Mouse (Mus musculus) kidney, postnatal 25 days (tissue): ENCODE measurements around the gene Slc9a1.

Experiments
- DNase-seq, 2 experiments: peaks; one replicate each; pipeline ENCODE4 v3.0.0; 2021; ENCODE audit warnings: mixed read lengths in 2 of 2

Gene Slc9a1

DNA sequence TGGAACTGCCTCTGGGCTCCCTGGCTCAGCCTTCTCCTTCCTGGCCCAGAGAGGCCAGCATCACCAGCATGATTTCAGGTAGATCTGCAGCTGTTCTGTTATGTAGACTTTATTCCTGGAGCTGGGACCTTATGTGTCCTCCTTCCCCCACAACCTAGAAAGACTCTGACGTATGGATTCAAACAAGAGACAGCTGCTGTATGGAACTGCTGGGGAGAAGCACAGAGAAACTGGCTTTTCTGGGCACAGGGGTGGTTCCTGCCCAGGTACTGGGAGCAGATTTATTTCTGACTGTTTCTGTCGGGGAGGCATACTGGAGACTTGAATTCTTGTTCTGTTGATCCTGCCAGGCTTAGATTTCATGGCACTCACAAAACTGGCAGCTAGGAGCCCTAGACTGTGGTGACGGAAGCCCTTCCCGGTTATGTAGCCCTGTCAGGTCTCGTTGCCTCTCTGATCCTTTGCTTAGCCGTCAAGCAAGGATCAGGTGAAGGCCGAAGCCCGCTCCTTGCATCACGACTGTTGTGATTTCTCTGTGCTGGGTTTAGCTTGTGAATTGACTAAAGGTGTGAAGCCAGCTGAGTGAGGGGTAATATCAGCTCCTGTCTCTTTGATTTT is 34.2 kb downstream of the Slc9a1 start:
- DNase-seq: no peak

DNA sequence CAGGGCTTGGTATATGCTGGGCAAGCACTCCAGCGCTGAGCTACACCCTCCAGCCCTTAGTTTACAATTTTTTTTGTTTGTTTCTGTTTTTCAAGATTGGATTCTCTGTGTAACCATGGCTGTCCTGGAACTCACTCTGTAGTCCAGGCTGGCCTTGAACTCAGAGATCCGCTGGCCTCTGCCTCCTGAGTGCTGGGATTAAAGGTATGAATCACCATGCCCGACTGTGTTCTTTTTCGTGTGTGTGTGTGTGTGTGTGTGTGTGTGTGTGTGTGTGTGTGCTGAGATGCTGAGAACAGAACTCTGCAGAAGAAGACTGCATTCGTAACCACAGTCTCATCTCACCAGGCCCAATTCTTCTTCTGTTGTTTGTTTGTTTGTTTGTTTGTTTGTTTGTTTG is 34.8 kb downstream of the Slc9a1 start:
- DNase-seq: no peak

DNA sequence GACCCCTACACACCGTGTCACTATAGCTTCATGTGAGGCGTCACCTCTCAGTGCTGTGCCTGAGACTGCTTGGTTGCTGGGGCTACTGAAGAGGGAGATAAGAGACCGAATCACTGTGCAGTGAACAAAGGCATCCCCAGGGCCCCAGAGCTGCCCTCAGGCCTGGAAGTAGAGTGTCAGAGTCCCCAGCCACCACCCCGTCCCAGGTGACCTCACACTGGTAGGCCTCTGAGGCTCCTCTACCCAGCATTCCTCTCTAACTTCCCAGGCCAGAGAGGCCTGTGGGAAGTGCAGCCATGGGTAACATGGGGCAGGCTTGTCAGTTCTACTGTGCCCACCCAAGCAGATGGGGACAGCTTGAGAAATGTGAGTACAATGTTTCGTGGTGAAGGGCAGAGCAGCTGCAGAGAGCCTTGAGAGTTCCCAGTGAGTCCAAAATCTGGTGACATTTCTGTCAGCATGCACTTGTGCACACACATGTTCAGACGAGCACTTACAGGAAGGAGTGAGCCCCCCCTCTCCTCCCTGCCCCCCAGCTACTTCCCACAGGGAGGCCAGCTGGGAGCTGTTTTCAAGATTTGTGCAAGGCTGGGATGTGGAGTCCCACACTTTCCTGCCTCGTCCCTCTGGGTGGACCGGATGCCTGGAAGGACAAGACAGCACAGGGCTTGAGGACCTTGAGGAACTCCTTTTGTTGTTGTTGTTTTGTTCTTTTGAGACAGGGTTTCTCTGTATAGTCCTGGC is 37.0 kb downstream of the Slc9a1 start:
- DNase-seq: no peak

DNA sequence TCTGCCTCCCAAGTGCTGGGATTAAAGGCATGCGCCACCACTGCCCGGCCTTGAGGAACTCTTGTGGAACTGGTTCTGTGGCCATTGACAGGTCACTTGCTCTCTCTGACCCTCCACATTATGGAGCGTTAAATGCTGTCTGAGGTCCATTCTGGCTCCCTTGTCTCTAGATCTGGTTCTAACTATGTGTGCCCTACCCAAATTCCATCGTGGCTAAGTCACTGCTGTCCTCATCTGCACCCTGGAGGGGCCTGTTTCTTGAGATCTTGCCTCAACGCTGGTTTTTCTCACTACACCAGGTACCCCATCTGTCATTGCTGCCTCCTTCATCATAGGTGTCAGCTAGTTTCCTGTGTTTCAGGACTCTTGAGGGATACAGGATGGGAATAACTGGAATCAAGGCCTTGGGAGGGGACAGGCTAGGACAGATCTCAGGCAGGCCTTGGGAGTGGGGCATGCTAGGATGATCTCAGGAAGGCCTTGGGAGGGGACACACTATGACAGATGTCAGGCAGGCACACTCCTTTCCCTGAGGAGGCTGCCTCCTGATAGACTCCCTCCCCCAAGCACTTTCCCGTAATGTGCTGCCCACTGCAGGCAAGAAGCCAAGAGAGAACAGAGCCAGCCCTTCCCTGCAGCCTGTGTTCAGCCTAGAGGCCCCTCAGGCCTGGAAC is 37.7 kb downstream of the Slc9a1 start:
- peak in 1 of 2 experiments; percentile 72 for DNase-seq

DNA sequence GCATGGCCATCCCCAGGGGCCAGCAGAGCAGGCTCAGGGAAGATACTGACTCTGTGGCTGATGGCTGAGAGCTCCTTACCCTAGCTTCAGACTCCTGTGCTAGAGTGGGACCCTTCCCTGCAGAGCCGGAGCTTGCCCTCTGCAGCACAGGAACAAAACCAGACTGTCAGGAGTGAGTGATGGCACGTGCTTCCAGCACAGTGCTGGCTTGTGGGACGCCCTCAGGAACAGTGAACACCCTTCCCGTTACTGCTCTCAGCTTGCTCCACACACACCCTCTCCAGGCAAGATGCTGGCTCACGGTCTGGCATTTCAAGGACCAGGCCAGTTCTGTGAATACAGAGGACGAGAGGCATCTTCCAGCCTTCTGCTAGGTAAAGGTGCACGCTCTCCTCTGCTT is 38.5 kb downstream of the Slc9a1 start:
- peak in 1 of 2 experiments; percentile 62 for DNase-seq

DNA sequence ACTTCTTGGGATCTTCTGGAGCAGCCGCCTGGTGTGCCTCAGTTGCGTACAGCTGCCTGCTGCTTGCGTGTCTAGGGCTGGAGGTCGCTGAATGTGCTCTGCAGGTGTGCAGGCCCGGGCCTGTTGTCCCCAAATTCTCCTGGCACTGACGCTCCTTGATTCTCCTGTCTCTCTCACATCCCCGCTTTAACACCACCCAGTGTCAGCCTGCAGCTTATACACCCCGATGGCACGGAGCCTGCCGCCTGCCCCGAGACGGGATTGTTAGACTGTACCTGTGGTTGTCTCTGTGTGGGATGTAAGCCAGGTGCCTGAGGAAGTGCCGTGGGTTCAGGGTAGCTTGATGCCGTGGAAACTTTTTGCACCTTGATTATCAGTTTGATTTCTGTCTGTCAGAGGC is 41.5 kb downstream of the Slc9a1 start:
- DNase-seq: no peak

DNA sequence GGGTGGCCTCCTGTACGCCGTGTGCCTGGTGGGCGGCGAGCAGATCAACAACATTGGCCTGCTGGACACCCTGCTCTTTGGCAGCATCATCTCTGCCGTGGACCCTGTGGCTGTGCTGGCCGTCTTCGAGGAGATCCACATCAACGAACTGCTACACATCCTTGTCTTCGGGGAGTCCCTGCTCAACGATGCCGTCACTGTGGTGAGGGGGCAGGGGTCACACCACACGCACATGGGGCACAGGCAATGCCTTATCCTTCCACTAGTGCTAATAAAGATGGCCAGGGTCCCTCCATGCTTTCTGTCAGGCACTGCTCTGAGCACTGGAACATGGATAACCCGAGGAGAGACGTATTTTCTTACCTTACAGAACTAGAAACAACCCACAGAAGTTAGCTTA is 42.6 kb downstream of the Slc9a1 start:
- no peak for DNase-seq

DNA sequence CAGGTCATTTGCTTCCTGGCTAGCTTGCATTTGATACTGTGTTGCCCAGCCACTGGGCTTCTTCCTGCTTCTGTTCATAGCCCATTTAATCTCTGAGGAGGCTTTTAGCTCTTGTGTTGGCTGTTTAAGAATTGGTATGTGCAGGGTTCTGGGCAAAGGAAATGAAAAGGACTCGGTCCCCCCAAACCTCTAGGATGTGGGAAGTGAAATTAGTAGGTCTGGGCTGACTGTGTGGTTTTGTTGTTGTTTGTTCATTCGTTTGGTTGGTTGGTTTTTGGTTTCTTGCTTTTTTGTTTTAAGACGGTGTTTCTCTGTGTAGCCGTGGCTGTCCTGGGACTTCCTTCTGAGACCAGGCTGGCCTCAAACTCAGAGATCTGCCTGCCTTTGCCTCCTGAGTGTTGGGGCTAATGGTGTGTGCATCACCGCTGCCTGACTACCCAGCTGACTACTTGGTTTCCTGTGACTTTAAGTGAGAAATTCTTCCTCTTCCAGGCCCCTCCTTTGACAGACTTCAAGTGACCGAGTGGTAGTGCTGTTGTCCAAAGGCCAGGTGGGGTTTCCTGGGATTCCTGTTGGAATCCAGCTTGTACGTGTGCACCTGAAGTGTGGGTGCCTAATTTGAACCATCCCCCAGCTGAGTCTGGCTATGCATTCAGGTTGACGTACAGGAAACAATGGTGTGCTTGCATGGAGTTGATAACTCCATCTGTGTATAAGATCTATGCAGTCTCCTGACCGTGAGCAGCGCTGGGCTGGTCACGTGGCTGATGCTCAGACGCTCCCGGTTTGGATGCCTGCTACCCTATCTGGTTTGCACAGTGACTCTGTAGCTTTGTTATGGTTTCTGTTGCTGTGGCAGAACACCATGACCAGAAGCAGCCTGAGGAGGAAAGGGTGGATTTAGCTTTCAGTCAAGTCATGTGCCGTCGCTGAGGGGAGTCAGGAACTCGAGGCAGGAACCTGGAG is 43.4 kb downstream of the Slc9a1 start:
- DNase-seq: no peak

DNA sequence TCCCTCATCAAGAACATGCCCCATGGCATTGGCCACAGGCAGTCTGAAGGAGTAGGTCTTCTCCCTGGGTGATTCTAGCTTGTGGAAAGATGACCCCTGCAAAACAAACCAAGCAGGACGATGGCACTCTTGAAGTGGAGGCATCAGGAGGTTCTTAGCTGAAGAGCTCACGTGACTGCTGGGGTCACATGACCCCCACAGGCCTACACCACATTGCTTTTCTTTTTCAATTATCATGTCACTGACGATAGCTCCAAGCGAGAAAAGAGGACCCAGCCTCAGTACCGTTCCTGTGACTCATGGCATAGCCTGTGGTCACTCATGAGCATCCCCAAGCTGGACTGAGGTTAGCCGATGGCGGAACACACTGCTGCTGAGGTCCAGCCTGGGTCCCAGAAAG is 44.1 kb downstream of the Slc9a1 start:
- no peak for DNase-seq

DNA sequence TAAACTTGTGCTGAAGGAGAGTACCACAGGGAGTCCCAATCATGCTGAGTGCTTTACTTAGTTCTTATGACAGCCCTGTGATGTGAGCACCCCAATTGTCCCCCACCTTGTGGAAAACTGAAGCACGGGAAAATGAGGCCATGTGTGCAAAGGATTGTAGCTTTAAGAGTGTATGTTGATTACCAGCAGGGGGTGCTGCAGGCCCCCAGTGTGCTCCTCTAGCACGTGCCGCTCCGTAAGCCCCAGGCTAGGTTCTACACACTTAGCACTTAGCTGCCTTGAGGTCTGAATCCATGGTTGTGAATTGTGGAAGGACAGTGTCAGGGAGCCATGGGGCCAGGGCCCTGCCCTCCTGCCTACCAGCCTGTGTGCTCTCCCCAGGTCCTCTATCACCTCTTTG is 45.4 kb downstream of the Slc9a1 start:
- peak in 1 of 2 experiments; percentile 42 for DNase-seq

DNA sequence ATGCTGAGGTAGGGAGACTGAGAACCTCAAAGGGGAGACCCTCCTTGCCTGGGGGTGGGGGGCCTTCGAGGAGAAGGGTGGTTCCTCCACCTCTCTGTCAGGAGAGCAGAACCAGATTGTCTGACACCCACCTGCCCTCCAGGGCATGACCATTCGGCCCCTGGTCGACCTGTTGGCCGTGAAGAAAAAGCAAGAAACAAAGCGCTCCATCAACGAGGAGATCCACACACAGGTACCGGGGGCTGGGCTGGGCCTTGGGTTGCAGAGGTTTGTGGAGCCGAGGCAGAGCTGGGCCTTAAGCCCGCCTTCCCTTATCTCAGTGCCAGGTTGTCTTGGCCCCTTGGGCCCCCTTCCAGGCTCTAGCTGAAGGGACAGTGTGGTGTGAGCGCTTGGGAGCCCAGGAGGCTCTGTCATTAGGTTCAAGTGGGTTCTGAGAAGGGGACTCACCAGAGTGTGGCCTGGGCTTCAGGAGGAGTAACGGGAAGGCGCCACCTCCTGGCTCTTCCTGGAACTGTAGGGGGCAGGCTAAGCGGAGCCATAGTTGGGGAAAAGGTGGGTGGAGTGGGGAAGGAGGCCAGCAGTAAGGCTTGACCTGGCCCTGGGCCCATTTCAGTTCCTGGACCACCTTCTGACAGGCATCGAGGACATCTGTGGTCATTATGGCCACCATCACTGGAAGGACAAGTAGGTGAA is 50.0 kb downstream of the Slc9a1 start:
- peak; percentile 63 to 72 for DNase-seq

DNA sequence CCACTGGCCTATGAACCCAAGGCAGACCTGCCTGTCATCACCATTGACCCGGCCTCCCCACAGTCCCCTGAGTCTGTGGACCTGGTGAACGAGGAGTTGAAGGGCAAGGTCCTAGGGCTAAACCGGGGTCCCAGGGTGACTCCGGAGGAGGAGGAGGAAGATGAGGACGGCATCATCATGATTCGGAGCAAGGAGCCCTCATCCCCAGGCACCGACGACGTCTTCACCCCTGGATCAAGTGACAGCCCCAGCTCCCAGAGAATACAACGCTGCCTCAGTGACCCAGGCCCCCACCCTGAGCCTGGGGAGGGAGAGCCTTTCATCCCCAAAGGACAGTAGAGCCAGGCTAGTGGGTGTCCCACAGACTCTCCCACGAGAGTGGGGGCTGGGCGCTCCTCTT is 52.5 kb downstream of the Slc9a1 start:
- DNase-seq: no peak

DNA sequence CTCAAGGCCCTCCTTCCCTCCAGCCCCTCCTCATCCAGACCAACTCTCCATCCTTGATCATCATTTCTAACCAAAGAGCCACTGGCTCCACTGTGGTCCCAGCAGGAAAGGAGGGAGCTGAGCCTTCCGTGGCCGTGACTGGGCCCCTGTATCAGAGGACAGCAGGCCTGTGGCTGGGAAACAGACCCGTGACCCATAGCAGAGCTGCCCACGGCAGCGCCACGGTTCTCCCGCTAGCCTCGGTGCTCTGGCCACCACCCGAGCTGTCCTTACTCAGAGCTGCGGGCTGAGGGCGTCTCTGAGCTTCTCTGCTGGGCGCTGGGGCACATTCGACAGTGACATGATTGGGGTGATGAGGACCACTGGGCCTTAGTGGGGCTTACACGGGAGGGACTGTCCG is 53.1 kb downstream of the Slc9a1 start:
- DNase-seq: no peak

DNA sequence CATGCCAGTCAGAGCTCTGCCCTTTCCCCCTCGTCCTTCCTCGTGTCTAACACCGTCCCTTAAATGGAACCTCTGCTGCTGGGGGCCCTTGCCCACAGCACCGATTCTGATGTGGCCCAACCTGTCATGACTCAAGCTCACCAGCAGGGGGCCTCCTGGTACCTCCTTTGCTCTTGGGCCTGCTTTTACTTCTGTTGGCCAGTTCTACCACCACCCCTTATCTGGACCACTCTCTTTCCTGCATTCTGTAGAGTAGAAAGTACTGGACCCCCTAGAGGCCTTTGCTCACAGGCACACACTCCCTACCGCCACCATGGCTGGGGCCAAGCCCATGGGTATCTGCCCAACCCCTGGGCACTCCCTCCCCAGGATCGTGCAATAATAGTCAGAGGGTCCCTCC is 53.6 kb downstream of the Slc9a1 start:
- DNase-seq: peak in 1 of 2 experiments; percentile 44

DNA sequence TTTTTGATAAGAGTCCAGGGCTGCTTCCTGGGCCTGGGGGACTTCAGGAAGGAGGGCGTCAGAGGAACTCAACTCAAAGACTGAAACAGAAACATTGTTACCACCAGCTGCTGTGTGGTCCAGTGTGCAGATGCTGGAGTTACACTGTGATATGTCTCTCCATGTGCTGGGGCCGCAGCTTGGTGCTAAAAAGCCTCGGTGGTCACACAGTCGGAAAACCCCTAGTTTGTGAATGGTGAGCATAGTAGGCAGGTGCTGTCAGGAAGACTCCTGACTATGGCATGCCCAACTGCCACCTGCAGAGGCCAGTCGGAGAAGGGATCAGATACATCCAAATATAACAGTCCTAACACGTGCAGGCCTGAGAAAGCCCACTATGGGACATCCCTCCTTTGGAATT is 54.2 kb downstream of the Slc9a1 start:
- DNase-seq: no peak

DNA sequence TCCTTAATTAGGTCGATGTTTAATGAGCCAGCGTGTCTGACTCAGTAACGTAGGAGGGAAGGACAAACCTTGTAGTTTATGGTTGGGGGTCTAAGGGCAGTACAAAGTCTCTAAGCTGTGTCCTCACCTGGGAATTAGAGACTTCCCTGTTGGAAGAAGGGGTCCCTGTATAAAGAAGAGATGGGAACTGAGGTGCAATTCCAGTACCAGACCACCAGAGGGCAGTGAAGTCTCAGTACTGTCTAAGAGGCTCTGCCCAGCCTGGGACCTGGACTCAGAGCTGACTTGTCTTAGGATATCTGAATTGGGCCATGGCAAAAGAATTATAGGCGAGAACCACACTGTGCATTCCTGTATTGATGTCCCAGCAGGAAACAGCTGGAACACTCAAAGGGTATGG is 54.6 kb downstream of the Slc9a1 start:
- peak; percentile 78 to 79 for DNase-seq

DNA sequence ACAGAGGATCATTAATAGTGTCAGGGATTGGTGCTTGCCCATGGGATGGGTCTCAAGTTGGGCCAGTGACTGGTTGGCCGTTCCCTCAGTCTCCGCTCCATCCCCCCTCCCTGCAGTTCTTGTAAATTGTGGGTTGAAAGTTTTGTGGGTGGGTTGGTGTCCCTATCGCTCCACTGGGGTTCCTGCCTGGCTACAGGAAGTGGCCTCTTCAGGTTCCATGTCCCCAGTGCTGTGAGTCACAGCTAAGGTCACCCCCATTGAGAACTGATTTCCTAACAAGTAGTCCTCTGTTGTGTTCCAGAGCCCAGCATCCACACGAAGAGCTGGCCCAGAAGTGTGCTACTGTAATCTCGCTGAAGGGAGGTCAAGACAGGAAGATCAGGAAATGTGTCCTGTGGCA is 56.6 kb downstream of the Slc9a1 start:
- DNase-seq: no peak

DNA sequence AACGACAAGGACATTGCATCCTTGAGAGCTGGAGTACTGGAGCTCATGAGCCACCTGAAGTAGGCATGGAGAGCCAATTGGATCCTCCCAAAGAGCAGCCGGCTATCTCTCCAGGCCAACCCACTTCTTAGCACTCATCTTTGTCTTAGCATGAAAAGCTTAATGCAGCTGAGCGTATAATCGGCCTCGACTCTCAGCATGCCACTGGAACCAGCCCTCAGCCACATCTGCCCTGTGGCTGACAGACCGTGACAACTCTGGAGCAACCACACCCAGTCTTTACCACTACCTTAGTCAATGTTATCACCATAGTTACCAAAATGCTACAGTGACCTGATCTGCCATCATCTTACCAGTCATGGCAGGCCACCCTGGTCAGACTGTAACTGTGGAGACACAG is 62.0 kb downstream of the Slc9a1 start:
- no peak for DNase-seq

DNA sequence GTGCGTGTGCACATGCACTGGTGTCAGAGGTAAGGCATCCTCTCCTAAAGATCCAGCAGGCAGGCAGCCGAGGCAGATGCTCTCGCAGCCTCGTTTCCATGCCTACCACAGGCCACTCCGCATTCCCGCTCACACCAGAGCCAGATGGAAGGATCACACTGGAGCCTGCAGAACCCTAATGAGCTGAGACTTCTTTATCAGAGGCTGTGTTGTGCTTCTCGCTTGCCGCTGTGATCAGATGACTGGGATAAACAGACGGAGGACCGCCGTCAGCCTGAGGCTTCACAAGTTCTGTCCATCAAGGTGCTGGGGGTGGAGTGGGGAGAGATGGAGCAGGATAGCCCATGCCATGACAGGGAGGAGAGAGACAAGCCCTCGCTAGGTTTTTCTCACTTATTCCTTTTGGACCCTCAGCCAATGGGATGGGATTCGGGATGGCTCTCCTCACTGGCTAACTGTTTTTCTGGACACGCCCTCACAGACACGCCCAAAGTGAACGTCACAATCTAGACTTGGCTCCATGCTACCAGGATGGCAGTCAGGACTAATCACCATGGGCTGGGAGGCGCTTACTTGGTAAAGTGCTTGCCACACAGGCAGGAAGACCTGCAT is 63.2 kb downstream of the Slc9a1 start:
- DNase-seq: no peak

DNA sequence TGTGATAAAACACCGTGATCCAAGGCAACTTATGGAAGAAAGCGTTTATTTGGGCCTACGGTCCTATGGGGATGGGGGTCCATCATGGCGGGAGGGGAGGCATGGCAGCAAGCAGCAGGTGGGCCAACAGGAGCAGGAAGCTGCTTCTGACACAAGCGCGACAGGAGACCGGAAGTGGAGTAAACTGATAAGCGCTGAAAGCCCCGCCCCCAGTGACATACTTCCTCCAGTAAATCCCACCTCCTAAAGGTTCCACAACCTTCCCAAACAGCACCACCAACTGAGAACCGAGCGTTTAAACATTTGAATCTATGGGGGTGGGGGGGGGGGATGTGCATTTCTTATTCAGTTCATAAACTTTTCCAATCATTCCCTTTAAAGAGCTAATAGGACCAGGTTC is 66.4 kb downstream of the Slc9a1 start:
- no peak for DNase-seq

DNA sequence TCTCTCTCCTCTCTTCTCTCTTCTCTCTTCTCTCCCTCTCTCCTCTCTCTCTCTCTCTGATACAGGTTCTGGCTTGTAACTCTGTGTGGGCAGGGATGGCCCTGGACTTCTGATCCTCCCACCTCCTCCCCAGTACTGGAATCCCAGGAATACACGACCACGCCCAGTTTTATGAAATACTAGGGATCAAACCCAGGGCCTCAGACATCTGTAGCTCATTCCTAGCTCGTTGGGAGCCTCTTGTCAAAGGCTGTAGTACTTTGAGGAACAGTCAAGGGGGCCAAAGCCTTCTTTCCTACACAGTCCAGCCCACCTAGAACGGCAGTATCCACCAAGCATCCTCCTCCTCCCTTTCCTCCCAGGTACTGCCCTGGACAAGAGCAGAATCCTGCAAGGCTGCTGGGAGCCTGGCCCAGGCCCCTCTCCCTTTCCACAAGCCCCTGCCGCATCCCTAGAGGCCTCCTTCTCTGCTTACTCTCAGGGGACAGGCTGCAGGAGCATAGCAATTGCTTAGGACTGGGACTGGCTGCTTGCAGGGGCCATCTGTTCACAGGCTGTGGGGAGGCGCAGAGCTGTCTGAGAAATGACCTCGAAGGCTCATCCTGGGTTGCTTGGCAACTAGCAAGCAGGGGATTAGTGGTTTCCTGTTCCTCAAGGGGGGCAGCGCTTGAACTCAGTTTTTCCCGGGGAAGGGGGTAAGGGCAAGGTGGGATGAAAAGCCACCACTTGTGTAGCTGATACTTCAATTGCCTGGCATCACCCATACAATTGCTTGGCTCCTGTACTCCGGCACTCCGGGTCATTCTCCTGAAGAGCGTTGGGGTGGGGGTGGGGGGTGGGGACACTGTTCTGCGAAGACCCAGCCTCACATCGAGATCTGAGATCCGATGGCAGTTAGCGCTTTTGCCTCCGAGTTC is 70.2 kb downstream of the Slc9a1 start:
- DNase-seq: no peak
